Mouse (Mus musculus): ENCODE measurements around the gene Ncbp3.

GRCm38 (mm10) chr11:73092057-73092456 lies 44.5 kb downstream of the Ncbp3 start:
- TF ChIP-seq CTCF (IDR thresholded peaks at IDR 0.05; ENCODE audit: low read depth, low read length) (no peak), POLR2A (IDR thresholded peaks at IDR 0.05; ENCODE audit: extremely low read depth, insufficient read depth, low read length) (no peak)
